Mouse (Mus musculus): ENCODE measurements around the gene Gm17455. TPM values are rescaled to one million over a fixed set of nuclear protein-coding genes. Genes with fewer than 3 reads are reported as not detected.
A peak's percentile ranks its signal among the peaks of the same experiment; 100 is the strongest.

The Gm17455 gene
- polyA plus RNA-seq, 1 experiment, result 1.7 TPM

- Histone ChIP-seq H3K27ac (ENCODE audit: insufficient read depth, low read length) (no peak overlapping the region), H3K4me3 (replicated peaks; ENCODE audit: insufficient read depth, low read depth, low read length) (no peak overlapping the region), H3K4me1 (ENCODE audit: control insufficient read depth, insufficient read depth, low read length) (no peaks in the 10 kb centered on the region), H3K27me3 (ENCODE audit: control insufficient read depth, insufficient read depth, low read length) (no peaks in the 10 kb centered on the region)
- 12% methylated on average over 10 of the region's 10 CpGs for WGBS
- DNase-seq, result no peak
- TF ChIP-seq CTCF (IDR thresholded peaks at IDR 0.05; ENCODE audit: borderline replicate concordance, insufficient read depth, low read depth, low read length) (no peak), POLR2A (IDR thresholded peaks at IDR 0.05; ENCODE audit: borderline replicate concordance, insufficient read depth, low read length) (no peak)
Observed at GRCm38 (mm10) chr10:60430001-60430400, 30.5 kb downstream of the Gm17455 start.

DNA sequence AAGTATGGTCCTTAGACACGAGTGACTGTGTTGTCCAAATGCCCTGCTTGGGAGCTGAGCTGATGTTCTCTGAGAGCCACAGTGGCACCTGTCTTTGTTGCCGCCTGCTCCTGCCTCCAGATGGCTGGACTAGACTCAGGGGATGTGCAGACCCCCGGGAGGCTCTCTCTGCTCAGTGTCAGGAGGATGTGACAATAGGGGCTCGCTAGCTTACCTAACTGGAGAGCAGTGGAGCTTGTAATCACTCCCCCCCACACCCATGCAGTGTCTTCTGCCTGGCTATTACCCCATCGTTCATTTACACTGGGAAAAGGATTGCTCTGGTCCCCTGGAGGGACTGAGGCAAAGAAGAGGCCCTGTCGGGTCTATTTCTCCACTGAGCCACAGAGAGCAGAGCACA lies 31.1 kb downstream of the Gm17455 start:
- H3K4me3 ChIP-seq (replicated peaks; ENCODE audit: insufficient read depth, low read depth, low read length), result no peak overlapping the region
- no peak for DNase-seq
- no peaks in the 10 kb centered on the region for H3K4me1 ChIP-seq (ENCODE audit: control insufficient read depth, insufficient read depth, low read length)
- 29% methylated on average over 6 of the region's 6 CpGs for WGBS
- no peak overlapping the region for H3K27ac ChIP-seq (ENCODE audit: insufficient read depth, low read length)
- TF ChIP-seq POLR2A (IDR thresholded peaks at IDR 0.05; ENCODE audit: borderline replicate concordance, insufficient read depth, low read length) (no peak), CTCF (IDR thresholded peaks at IDR 0.05; ENCODE audit: borderline replicate concordance, insufficient read depth, low read depth, low read length) (no peak)
- H3K27me3 ChIP-seq (ENCODE audit: control insufficient read depth, insufficient read depth, low read length), result no peaks in the 10 kb centered on the region

DNA sequence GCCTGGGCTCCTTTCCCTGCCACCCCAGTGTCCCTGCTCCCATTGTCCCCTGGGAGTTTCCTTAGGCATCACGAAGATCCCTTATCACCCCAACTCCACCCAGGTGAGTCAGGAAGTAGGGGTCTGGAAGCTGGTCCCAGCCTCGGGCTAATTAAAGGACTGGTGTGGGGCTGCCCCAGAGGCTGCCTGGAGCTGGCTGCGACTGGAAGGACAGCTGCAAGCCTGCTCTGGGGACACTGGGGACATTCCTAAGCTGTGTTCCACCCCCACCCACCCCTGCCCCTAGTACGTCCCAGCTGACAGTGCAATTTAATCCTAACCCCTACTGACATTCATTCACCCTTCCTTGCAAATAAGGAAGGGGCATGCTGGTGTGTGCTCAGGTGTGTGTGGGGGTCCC lies 33.2 kb downstream of the Gm17455 start:
- Histone ChIP-seq H3K4me1 (ENCODE audit: control insufficient read depth, insufficient read depth, low read length) (no peaks in the 10 kb centered on the region), H3K4me3 (replicated peaks; ENCODE audit: insufficient read depth, low read depth, low read length) (no peak overlapping the region), H3K27ac (ENCODE audit: insufficient read depth, low read length) (no peak overlapping the region), H3K27me3 (ENCODE audit: control insufficient read depth, insufficient read depth, low read length) (no peaks in the 10 kb centered on the region)
- no peak for DNase-seq
- TF ChIP-seq CTCF (IDR thresholded peaks at IDR 0.05; ENCODE audit: borderline replicate concordance, insufficient read depth, low read depth, low read length) (no peak), POLR2A (IDR thresholded peaks at IDR 0.05; ENCODE audit: borderline replicate concordance, insufficient read depth, low read length) (no peak)
- 41% methylated on average over 4 of the region's 4 CpGs for WGBS

GRCm38 (mm10) chr10:60442321-60442720 lies 42.8 kb downstream of the Gm17455 start:
- no peak overlapping the region for H3K4me3 ChIP-seq (replicated peaks; ENCODE audit: insufficient read depth, low read depth, low read length)
- H3K27ac ChIP-seq (ENCODE audit: insufficient read depth, low read length), result no peak overlapping the region
- H3K4me1 ChIP-seq (ENCODE audit: control insufficient read depth, insufficient read depth, low read length), result no peaks in the 10 kb centered on the region
- TF ChIP-seq POLR2A (IDR thresholded peaks at IDR 0.05; ENCODE audit: borderline replicate concordance, insufficient read depth, low read length) (no peak), CTCF (IDR thresholded peaks at IDR 0.05; ENCODE audit: borderline replicate concordance, insufficient read depth, low read depth, low read length) (no peak)
- 68% methylated on average over 4 of the region's 4 CpGs for whole genome bisulfite sequencing
- DNase-seq, result no peak
- H3K27me3 ChIP-seq (ENCODE audit: control insufficient read depth, insufficient read depth, low read length), result no peaks in the 10 kb centered on the region

GRCm38 (mm10) chr10:60443078-60443477 lies 43.6 kb downstream of the Gm17455 start:
- 13% methylated on average over 2 of the region's 2 CpGs for WGBS
- TF ChIP-seq POLR2A (IDR thresholded peaks at IDR 0.05; ENCODE audit: borderline replicate concordance, insufficient read depth, low read length), result no peak
- peak; percentile 6; the same call in 1 of the 2 replicates for TF ChIP-seq CTCF (IDR thresholded peaks at IDR 0.05; ENCODE audit: borderline replicate concordance, insufficient read depth, low read depth, low read length)
- Histone ChIP-seq H3K4me1 (ENCODE audit: control insufficient read depth, insufficient read depth, low read length) (no peaks in the 10 kb centered on the region), H3K4me3 (replicated peaks; ENCODE audit: insufficient read depth, low read depth, low read length) (no peak overlapping the region), H3K27ac (ENCODE audit: insufficient read depth, low read length) (no peak overlapping the region), H3K27me3 (ENCODE audit: control insufficient read depth, insufficient read depth, low read length) (no peaks in the 10 kb centered on the region)
- no peak for DNase-seq

DNA sequence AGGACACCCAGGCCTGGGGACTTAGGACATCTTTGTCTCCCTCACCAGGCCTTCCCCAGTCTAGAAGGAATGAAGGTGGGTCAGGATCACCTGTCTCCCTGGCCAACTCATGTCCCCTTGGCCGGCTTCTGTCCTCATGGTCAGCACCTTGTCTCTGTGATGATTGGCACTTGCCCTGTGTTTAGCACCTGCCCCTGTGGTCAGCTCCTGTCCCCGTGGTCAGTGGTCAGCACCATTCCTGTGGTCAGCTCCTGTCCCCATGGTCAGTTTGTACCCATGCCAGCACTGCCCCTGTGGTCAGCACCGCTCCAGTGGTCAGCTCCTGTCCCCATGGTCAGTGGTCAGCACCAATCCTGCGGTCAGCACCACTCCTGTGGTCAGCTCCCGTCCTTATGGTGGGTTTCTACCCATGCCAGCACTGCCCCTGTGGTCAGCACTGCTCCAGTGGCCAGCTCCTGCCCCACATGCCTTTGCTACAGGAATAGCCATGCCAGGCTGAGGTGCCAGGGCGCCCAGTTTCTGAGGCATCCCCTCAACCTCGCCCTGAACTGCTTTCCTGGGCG lies 45.6 kb downstream of the Gm17455 start:
- no peak for DNase-seq
- H3K4me1 ChIP-seq (ENCODE audit: control insufficient read depth, insufficient read depth, low read length), result no peaks in the 10 kb centered on the region
- no peak overlapping the region for H3K4me3 ChIP-seq (replicated peaks; ENCODE audit: insufficient read depth, low read depth, low read length)
- WGBS, result 67% methylated on average over 8 of the region's 8 CpGs
- TF ChIP-seq CTCF (IDR thresholded peaks at IDR 0.05; ENCODE audit: borderline replicate concordance, insufficient read depth, low read depth, low read length), result no peak
- H3K27ac ChIP-seq (ENCODE audit: insufficient read depth, low read length), result no peak overlapping the region
- no peaks in the 10 kb centered on the region for H3K27me3 ChIP-seq (ENCODE audit: control insufficient read depth, insufficient read depth, low read length)

DNA sequence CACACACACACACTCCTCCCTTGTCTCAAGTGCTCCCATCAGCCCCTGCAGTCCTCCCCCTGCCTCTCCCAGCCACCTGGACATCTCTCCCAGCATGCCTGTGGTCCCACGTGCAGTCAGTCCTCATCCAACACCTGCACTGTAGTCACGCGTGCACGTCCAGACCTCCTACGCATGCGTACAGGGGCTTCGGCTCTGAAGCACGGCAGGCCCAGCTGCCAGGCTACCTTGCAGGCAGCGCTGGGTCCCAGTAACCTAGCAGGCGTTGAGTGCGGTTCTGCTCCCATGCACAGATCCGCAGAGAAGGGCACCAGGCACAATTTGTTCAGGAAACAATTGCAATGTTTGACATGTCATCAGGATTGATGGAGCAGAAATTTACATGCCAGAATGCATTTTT lies 47.7 kb downstream of the Gm17455 start:
- Histone ChIP-seq H3K27ac (ENCODE audit: insufficient read depth, low read length) (no peak overlapping the region), H3K27me3 (ENCODE audit: control insufficient read depth, insufficient read depth, low read length) (no peaks in the 10 kb centered on the region), H3K4me3 (replicated peaks; ENCODE audit: insufficient read depth, low read depth, low read length) (no peak overlapping the region), H3K4me1 (ENCODE audit: control insufficient read depth, insufficient read depth, low read length) (no peaks in the 10 kb centered on the region)
- no peak for DNase-seq
- TF ChIP-seq CTCF (IDR thresholded peaks at IDR 0.05; ENCODE audit: borderline replicate concordance, insufficient read depth, low read depth, low read length) (no peak), POLR2A (IDR thresholded peaks at IDR 0.05; ENCODE audit: borderline replicate concordance, insufficient read depth, low read length) (no peak)
- 57% methylated on average over 12 of the region's 12 CpGs for WGBS

Other genes with a start within 250 kb of the Gm17455 start
- gene Chst3, start 180.5 kb upstream of the Gm17455 start, polyA plus RNA-seq (2012; rRNA removed), result 2.2 TPM in 2 replicates
- gene Psap, start 122.1 kb upstream of the Gm17455 start, polyA plus RNA-seq (2012; rRNA removed), result 2,061 and 2,091 TPM in 2 replicates
- gene Vsir, start 52.9 kb upstream of the Gm17455 start, polyA plus RNA-seq (2012; rRNA removed), result 15.8 and 17.0 TPM in 2 replicates